Mouse (Mus musculus) R1 (cell line): ENCODE data around the gene Mical2.

Source experiments
- DNase-seq: peaks from one replicate; pipeline ENCODE4 v3.0.0-alpha.2; 2018; ENCODE audit warnings: low read depth, low spot score

Gene Mical2

GRCm38 (mm10) chr7:112354503-112354951 is 128.9 kb downstream of the Mical2 start:
- peak; percentile 5 for DNase-seq

- DNase-seq: no peak
Measured at GRCm38 (mm10) chr7:112359594-112359993, 133.9 kb downstream of the Mical2 start.

- no peak for DNase-seq
Measured at GRCm38 (mm10) chr7:112362574-112363200, 137.0 kb downstream of the Mical2 start.

GRCm38 (mm10) chr7:112365864-112366263 is 140.2 kb downstream of the Mical2 start:
- no peak for DNase-seq

GRCm38 (mm10) chr7:112369046-112369445 is 143.4 kb downstream of the Mical2 start:
- peak; percentile 67 for DNase-seq

- no peak for DNase-seq
Measured at GRCm38 (mm10) chr7:112369977-112370376, 144.3 kb downstream of the Mical2 start.

- no peak for DNase-seq
Measured at GRCm38 (mm10) chr7:112371387-112371786, 145.7 kb downstream of the Mical2 start.

GRCm38 (mm10) chr7:112374035-112374434 is 148.4 kb downstream of the Mical2 start:
- DNase-seq: no peak

- no peak for DNase-seq
Measured at GRCm38 (mm10) chr7:112375062-112375461, 149.4 kb downstream of the Mical2 start.

GRCm38 (mm10) chr7:112375900-112376299 is 150.2 kb downstream of the Mical2 start:
- peak; percentile 80 for DNase-seq

- no peak for DNase-seq
Measured at GRCm38 (mm10) chr7:112376611-112377010, 151.0 kb downstream of the Mical2 start.

GRCm38 (mm10) chr7:112377314-112377713 is 151.7 kb downstream of the Mical2 start:
- DNase-seq: peak; percentile 83

- no peak for DNase-seq
Measured at GRCm38 (mm10) chr7:112378056-112378455, 152.4 kb downstream of the Mical2 start.

GRCm38 (mm10) chr7:112378476-112378875 is 152.8 kb downstream of the Mical2 start:
- no peak for DNase-seq

GRCm38 (mm10) chr7:112386521-112386920 is 160.9 kb downstream of the Mical2 start:
- DNase-seq: no peak

- DNase-seq: no peak
Measured at GRCm38 (mm10) chr7:112387876-112388275, 162.2 kb downstream of the Mical2 start.

GRCm38 (mm10) chr7:112388363-112388875 is 162.8 kb downstream of the Mical2 start:
- DNase-seq: no peak

- DNase-seq: no peak
Measured at GRCm38 (mm10) chr7:112389611-112390251, 164.1 kb downstream of the Mical2 start.

- no peak for DNase-seq
Measured at GRCm38 (mm10) chr7:112390252-112390936, 164.7 kb downstream of the Mical2 start.

- DNase-seq: no peak
Measured at GRCm38 (mm10) chr7:112390937-112391605, 165.4 kb downstream of the Mical2 start.

GRCm38 (mm10) chr7:112397786-112398185 is 172.1 kb downstream of the Mical2 start:
- no peak for DNase-seq
